Mouse (Mus musculus) limb, embryonic 10.5 days (tissue): ENCODE measurements around the gene Zfp90. TPM values are rescaled to one million over a fixed set of nuclear protein-coding genes. Genes with fewer than 3 reads are reported as not detected.
"Not testable (repeated sequence)": the region's sequence is repeated elsewhere in the genome, so short reads cannot be mapped to it uniquely, and the experiment has no call there.

Source experiments
- DNase-seq: peaks from one replicate; pipeline ENCODE4 v3.0.0-alpha.2; 2017; ENCODE audit warnings: low spot score
- H3K27ac ChIP-seq: fragments of 300-500 bp; sonication (generic); 2 replicates; pipeline ENCODE4 v1.5.1; 2016; ENCODE audit warnings: mild to moderate bottlenecking
- H3K27me3 ChIP-seq: fragments of 300-500 bp; sonication (generic); 2 replicates; pipeline ENCODE4 v1.6.1; 2016; ENCODE audit warnings: low read depth, mild to moderate bottlenecking; ENCODE audit not compliant: poor library complexity, severe bottlenecking
- H3K36me3 ChIP-seq: fragments of 300-500 bp; sonication (generic); 2 replicates; pipeline ENCODE4 v1.6.1; 2016; ENCODE audit warnings: mild to moderate bottlenecking, moderate library complexity
- H3K4me1 ChIP-seq: fragments of 300-500 bp; sonication (generic); 2 replicates; pipeline ENCODE4 v1.6.1; 2016
- H3K4me3 ChIP-seq: fragments of 300-500 bp; sonication (generic); 2 replicates; pipeline ENCODE4 v1.5.1; 2016; ENCODE audit warnings: mild to moderate bottlenecking, moderate library complexity
- H3K9me3 ChIP-seq: fragments of 300-500 bp; sonication (generic); replicated peaks from 2 replicates; pipeline ENCODE4 v1.6.1; 2016; ENCODE audit warnings: mild to moderate bottlenecking
- WGBS: fragments of 180-500 bp; shearing (Covaris S2); methylation state at CpG from one replicate; pipeline ENCODE4 v1.1.7; 2016; 5-methylcytosine and 5-hydroxymethylcytosine counted together
- polyA plus RNA-seq: library from polyadenylated mRNA; unstranded; fragments of >200 nt; fragmentation: Nextera tagmentation; extraction: Ambion mirVana; gene quantifications from 2 replicates; pipeline ENCODE4 v1.2.1, GENCODE M21; 2016

Zfp90 gene
- polyA plus RNA-seq, 1 experiment from 2014 or later: 28.7 TPM

GRCm38 (mm10) chr8:106404825-106405224 lies 10.3 kb upstream of the Zfp90 start:
- H3K36me3 ChIP-seq: no peaks in the 10 kb centered on the region
- no peaks in the 10 kb centered on the region for H3K27me3 ChIP-seq
- H3K9me3 ChIP-seq: no peaks in the 10 kb centered on the region
- no peak overlapping the region for H3K4me3 ChIP-seq
- H3K4me1 ChIP-seq: peaks cover 32% of the 10 kb centered on the region
- WGBS: 41% methylated on average over 3 of the region's 3 CpGs
- peak overlapping the region; percentile 47 for H3K27ac ChIP-seq
- no peak for DNase-seq

DNA sequence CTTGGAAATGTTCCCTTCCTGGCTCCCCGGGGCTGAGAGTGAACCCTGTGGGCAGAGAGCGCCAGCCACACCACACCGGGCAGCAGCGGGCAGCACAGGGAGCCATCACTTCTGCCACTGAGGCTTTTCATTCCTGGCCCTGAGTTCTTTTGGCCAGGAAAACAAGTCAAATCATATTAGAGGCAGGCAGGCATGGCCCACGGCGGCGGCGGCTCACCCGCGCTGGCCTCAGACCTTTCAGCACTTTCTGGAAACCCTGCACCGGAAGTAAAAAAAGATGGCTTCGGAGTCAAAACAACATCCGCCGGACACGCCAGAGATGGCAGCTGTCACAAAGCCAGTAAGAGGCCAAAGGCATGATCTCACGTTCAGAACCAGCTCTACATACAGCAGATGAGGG lies 9.3 kb upstream of the Zfp90 start:
- Histone ChIP-seq H3K4me3 (no peak overlapping the region), H3K9me3 (no peaks in the 10 kb centered on the region), H3K27ac (peak overlapping the region; percentile 72), H3K36me3 (no peaks in the 10 kb centered on the region), H3K4me1 (peaks cover 27% of the 10 kb centered on the region), H3K27me3 (no peaks in the 10 kb centered on the region)
- WGBS: 84% methylated on average over 16 of the region's 16 CpGs
- DNase-seq: peak; percentile 40

GRCm38 (mm10) chr8:106410055-106410454 lies 5.1 kb upstream of the Zfp90 start:
- Histone ChIP-seq H3K4me3 (no peak overlapping the region), H3K27me3 (no peaks in the 10 kb centered on the region), H3K4me1 (peaks cover 38% of the 10 kb centered on the region), H3K9me3 (no peaks in the 10 kb centered on the region), H3K27ac (no peak overlapping the region), H3K36me3 (no peaks in the 10 kb centered on the region)
- 77% methylated on average over 7 of the region's 7 CpGs for WGBS
- DNase-seq: no peak

DNA sequence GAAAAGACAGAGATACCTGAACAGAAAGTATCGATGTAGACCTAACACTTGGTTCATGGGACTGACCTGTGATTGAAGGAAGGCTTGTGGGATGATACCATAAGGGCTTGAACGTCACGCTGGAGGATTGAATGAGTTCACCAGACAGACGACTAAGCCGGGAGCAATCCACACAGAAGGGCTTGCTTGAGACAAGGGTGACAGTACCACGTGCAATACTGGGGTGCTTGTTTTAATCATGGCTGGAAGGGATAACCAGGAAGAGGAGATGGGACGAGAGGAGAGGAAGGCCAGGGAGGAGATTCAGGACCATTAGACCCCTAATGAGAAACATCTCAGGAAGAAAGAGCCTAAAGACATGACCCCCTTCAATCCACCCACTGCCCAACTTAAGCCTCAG lies 4.6 kb upstream of the Zfp90 start:
- Histone ChIP-seq H3K27ac (no peak overlapping the region), H3K36me3 (no peaks in the 10 kb centered on the region), H3K4me1 (peaks cover 34% of the 10 kb centered on the region), H3K27me3 (no peaks in the 10 kb centered on the region), H3K4me3 (no peak overlapping the region), H3K9me3 (no peaks in the 10 kb centered on the region)
- 77% methylated on average over 7 of the region's 7 CpGs for whole genome bisulfite sequencing
- DNase-seq: no peak

GRCm38 (mm10) chr8:106411783-106412451 lies 3.2 kb upstream of the Zfp90 start:
- 21% methylated on average over 14 of the region's 14 CpGs for WGBS
- H3K4me1 ChIP-seq: peaks cover 36% of the 10 kb centered on the region
- H3K27me3 ChIP-seq: no peaks in the 10 kb centered on the region
- H3K36me3 ChIP-seq: peaks cover 6% of the 10 kb centered on the region; the same call in 1 of the 2 replicates
- DNase-seq: peak; percentile 81
- H3K27ac ChIP-seq: no peak overlapping the region
- H3K4me3 ChIP-seq: no peak overlapping the region
- no peaks in the 10 kb centered on the region for H3K9me3 ChIP-seq

DNA sequence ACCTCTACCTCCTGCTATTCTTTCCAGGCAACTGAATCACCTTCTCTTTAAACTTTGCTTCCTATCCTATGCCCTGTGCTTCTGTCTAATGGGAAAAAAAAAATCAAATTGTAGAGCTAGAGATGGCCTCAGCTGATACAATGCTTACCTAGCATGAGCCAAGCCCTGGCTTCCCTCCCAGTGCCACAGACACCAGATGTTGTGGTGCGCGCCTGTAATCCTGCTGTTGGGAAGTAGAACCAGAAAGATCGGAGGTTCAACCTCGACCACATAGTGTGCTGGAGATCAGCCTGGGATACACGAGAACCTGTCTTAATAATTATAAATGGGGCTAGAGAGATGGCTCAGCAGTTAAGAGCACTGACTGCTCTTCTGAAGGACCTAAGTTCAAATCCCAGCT lies 2.6 kb downstream of the Zfp90 start:
- 92% methylated on average over 5 of the region's 5 CpGs for WGBS
- H3K9me3 ChIP-seq: peaks cover 4% of the 10 kb centered on the region; the same call in 1 of the 2 replicates
- peaks cover 27% of the 10 kb centered on the region for H3K4me1 ChIP-seq
- no peaks in the 10 kb centered on the region for H3K27me3 ChIP-seq
- DNase-seq: no peak
- peaks cover 63% of the 10 kb centered on the region for H3K36me3 ChIP-seq
- H3K4me3 ChIP-seq: no peak overlapping the region
- H3K27ac ChIP-seq: no peak overlapping the region

DNA sequence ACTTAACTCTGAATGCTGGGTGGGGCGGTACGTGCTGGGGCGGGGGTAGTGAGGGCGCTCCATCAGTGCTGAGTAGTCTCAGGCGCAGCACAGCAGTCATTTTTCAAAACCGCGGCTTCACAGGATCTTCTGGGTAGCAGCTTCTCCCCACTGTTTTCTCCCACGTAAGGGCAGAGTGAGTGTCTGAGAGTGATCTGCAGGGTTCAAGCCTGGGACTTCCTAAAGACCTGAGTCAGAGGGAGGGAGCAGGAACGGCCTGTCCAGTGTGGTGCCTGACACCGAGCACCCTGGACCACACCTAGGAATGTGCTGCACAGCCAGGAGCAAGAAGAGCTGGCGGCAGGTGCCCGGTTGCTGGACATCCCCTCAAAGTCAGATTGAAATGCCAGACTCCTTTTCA lies 16.0 kb downstream of the Zfp90 start:
- 40% methylated on average over 12 of the region's 12 CpGs for WGBS
- DNase-seq: no peak
- H3K9me3 ChIP-seq: peaks cover 8% of the 10 kb centered on the region; the same call in 1 of the 2 replicates
- H3K27ac ChIP-seq: no peak overlapping the region
- H3K4me1 ChIP-seq: peaks cover 13% of the 10 kb centered on the region; the same call in 1 of the 2 replicates
- H3K4me3 ChIP-seq: no peak overlapping the region
- H3K36me3 ChIP-seq: peaks cover 22% of the 10 kb centered on the region
- peaks cover 22% of the 10 kb centered on the region for H3K27me3 ChIP-seq

DNA sequence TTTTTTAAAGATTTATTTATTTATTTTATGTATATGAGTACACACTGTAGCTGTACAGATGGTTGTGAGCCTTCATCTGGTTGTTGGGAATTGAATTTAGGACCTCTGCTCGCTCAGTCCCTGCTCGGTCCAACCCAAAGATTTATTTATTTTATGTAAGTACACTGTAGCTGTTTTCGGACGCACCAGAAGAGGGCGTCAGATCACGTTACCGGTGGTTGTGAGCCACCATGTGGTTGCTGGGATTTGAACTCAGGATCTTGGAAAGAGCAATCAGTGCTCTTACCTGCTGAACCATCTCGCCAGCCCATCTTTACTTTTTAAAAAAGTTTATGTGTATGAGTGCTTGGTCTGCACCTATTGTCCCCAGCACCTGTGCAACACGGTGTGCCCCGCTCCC lies 16.8 kb downstream of the Zfp90 start:
- not testable (repeated sequence) for H3K27ac ChIP-seq, H3K9me3 ChIP-seq, H3K4me3 ChIP-seq, DNase-seq
- peaks cover 14% of the 10 kb centered on the region for H3K36me3 ChIP-seq
- peaks cover 13% of the 10 kb centered on the region; the same call in 1 of the 2 replicates for H3K4me1 ChIP-seq
- peaks cover 22% of the 10 kb centered on the region for H3K27me3 ChIP-seq
- WGBS: 68% methylated on average over 10 of the region's 10 CpGs

GRCm38 (mm10) chr8:106432954-106433570 lies 17.9 kb downstream of the Zfp90 start:
- H3K4me1 ChIP-seq: peaks cover 13% of the 10 kb centered on the region; the same call in 1 of the 2 replicates
- peak overlapping the region; percentile 42 for H3K4me3 ChIP-seq
- H3K36me3 ChIP-seq: peaks cover 3% of the 10 kb centered on the region
- peak overlapping the region; percentile 62; the same call in 1 of the 2 replicates for H3K27ac ChIP-seq
- 0 out of 2 replicates have a peak, but pooled peaks cover 2% of the 10 kb centered on the region for H3K9me3 ChIP-seq
- peaks cover 22% of the 10 kb centered on the region for H3K27me3 ChIP-seq
- WGBS: 9% methylated on average over 20 of the region's 20 CpGs
- DNase-seq: peak; percentile 96

- Histone ChIP-seq H3K9me3 (no peaks in the 10 kb centered on the region), H3K4me3 (no peak overlapping the region), H3K27ac (no peak overlapping the region), H3K36me3 (no peaks in the 10 kb centered on the region), H3K4me1 (peaks cover 13% of the 10 kb centered on the region; the same call in 1 of the 2 replicates), H3K27me3 (peaks cover 22% of the 10 kb centered on the region)
- no peak for DNase-seq
- whole genome bisulfite sequencing: 62% methylated on average over 1 of the region's 1 CpGs
Observed at GRCm38 (mm10) chr8:106433667-106434066, 18.5 kb downstream of the Zfp90 start.

DNA sequence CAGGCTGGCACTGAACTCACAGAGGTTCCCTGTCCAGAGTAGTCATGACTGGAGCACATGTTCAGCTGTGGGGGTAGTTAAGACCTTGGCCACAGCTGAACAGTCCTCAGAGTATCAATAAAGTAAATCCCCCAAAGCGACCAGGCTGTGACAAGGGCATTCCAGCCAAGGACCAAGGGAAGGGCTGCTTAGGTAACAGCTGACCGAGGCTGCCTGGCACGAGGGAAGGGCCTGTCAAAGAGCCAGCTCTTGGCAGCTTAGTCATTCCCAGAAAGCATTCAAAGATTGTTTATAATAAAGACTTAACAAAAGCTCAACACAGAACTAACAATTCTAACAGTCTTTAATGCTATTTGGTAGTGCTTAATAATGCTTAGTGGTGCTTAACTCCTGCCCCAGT lies 22.7 kb downstream of the Zfp90 start:
- WGBS: 83% methylated on average over 3 of the region's 3 CpGs
- Histone ChIP-seq H3K9me3 (no peaks in the 10 kb centered on the region), H3K4me3 (no peak overlapping the region), H3K4me1 (peaks cover 11% of the 10 kb centered on the region; the same call in 1 of the 2 replicates), H3K36me3 (no peaks in the 10 kb centered on the region), H3K27ac (no peak overlapping the region), H3K27me3 (no peaks in the 10 kb centered on the region; the same call in 1 of the 2 replicates)
- DNase-seq: no peak

- no peaks in the 10 kb centered on the region for H3K9me3 ChIP-seq
- H3K4me3 ChIP-seq: no peak overlapping the region
- 92% methylated on average over 3 of the region's 3 CpGs for whole genome bisulfite sequencing
- H3K4me1 ChIP-seq: peaks cover 4% of the 10 kb centered on the region; the same call in 1 of the 2 replicates
- DNase-seq: no peak
- H3K27me3 ChIP-seq: no peaks in the 10 kb centered on the region
- no peaks in the 10 kb centered on the region for H3K36me3 ChIP-seq
- no peak overlapping the region for H3K27ac ChIP-seq
Observed at GRCm38 (mm10) chr8:106440146-106440545, 25.0 kb downstream of the Zfp90 start.

- DNase-seq: no peak
- Histone ChIP-seq H3K9me3 (no peaks in the 10 kb centered on the region), H3K4me1 (peaks cover 4% of the 10 kb centered on the region; the same call in 1 of the 2 replicates), H3K4me3 (no peak overlapping the region), H3K27ac (no peak overlapping the region), H3K36me3 (no peaks in the 10 kb centered on the region), H3K27me3 (no peaks in the 10 kb centered on the region)
- WGBS: 100% methylated on average over 1 of the region's 1 CpGs
Observed at GRCm38 (mm10) chr8:106442740-106443139, 27.6 kb downstream of the Zfp90 start.
